8 mouse cellular contexts compared by ENCODE assay signal in genomic region chr1:133434018-133434755, GRCm38 (mm10). TPM values are rescaled to one million over a fixed set of nuclear protein-coding genes. Genes with fewer than 3 reads are reported as not detected.
DNase-seq lines count a peak whose midpoint lies in the region; ATAC-seq and TF ChIP-seq lines count a peak whose summit lies in the region.

No protein-coding gene starts in this region.

- peaks cover 13% of the 10 kb centered on the region for H3K9me3 ChIP-seq in E14TG2a.4 (ENCODE audit: low read length)
- H3K9me3 ChIP-seq in limb, embryonic 12.5 days, result peaks cover 14% of the 10 kb centered on the region
- peaks cover 11% of the 10 kb centered on the region for H3K9me3 ChIP-seq in neural tube, embryonic 12.5 days

- no peak for TF ChIP-seq POLR2A in kidney, adult 2 months (IDR thresholded peaks at IDR 0.05; ENCODE audit: low read depth, low read length)

- peak overlapping the region; percentile 58 for H3K4me3 ChIP-seq in E14TG2a.4 (replicated peaks; ENCODE audit: low read length)
- peak overlapping the region; percentile 36 for H3K4me3 ChIP-seq in kidney, adult 2 months (ENCODE audit: insufficient read depth, low read depth, low read length)
- peak overlapping the region; percentile 23 for H3K4me3 ChIP-seq in limb, embryonic 12.5 days (replicated peaks)
- no peak overlapping the region for H3K4me3 ChIP-seq in neural tube, embryonic 12.5 days

- no peaks in the 10 kb centered on the region for H3K36me3 ChIP-seq in E14TG2a.4 (ENCODE audit: insufficient read depth, low read length)
- H3K36me3 ChIP-seq in kidney, adult 2 months (ENCODE audit: control insufficient read depth, insufficient read depth, low read length), result no peaks in the 10 kb centered on the region
- no peaks in the 10 kb centered on the region for H3K36me3 ChIP-seq in limb, embryonic 12.5 days
- H3K36me3 ChIP-seq in neural tube, embryonic 12.5 days, result no peaks in the 10 kb centered on the region

- no peaks in the 10 kb centered on the region for H3K27me3 ChIP-seq in E14TG2a.4 (ENCODE audit: insufficient read depth, low read length)
- H3K27me3 ChIP-seq in kidney, adult 2 months (replicated peaks; ENCODE audit: control insufficient read depth, insufficient read depth, low read length), result no peaks in the 10 kb centered on the region
- no peaks in the 10 kb centered on the region for H3K27me3 ChIP-seq in limb, embryonic 12.5 days
- no peaks in the 10 kb centered on the region for H3K27me3 ChIP-seq in neural tube, embryonic 12.5 days (replicated peaks)

- TF ChIP-seq CTCF in E14TG2a.4 (conservative IDR thresholded peaks at IDR 0.05; ENCODE audit: low read length), result no peak
- no peak for TF ChIP-seq CTCF in kidney, adult 2 months (conservative IDR thresholded peaks at IDR 0.05; ENCODE audit: insufficient read depth, insufficient read length, low read depth, low read length)

- peaks cover 72% of the 10 kb centered on the region for H3K4me1 ChIP-seq in E14TG2a.4 (replicated peaks; ENCODE audit: low read depth, low read length)
- H3K4me1 ChIP-seq in kidney, adult 2 months (ENCODE audit: control insufficient read depth, insufficient read depth, low read length), result no peaks in the 10 kb centered on the region
- H3K4me1 ChIP-seq in limb, embryonic 12.5 days (replicated peaks), result peaks cover 14% of the 10 kb centered on the region
- H3K4me1 ChIP-seq in neural tube, embryonic 12.5 days, result peaks cover 29% of the 10 kb centered on the region

- 21% methylated on average over 12 of the region's 12 CpGs for WGBS in kidney, adult 2 months
- WGBS in limb, embryonic 12.5 days, result 10% methylated on average over 12 of the region's 12 CpGs
- 5% methylated on average over 10 of the region's 12 CpGs for WGBS in neural tube, embryonic 12.5 days

- H3K9ac ChIP-seq in limb, embryonic 12.5 days (replicated peaks), result peak overlapping the region; percentile 38
- peak overlapping the region; percentile 13; the same call in 1 of the 2 replicates for H3K9ac ChIP-seq in neural tube, embryonic 12.5 days

- peak; percentile 77; the same call in 1 of the 2 replicates for ATAC-seq in limb, embryonic 12.5 days (ENCODE audit: insufficient number of reproducible peaks, insufficient read depth, low FRiP score, low TSS enrichment, low read depth)
- ATAC-seq in neural tube, embryonic 12.5 days (ENCODE audit: low FRiP score, low read depth), result peak; percentile 87

- intact Hi-C loops in gastrocnemius, postnatal 14 days (cut with DNase I; ENCODE audit: low total_unique reads), result no loop called here

- H3K4me2 ChIP-seq in limb, embryonic 12.5 days, result peak overlapping the region; percentile 54
- peak overlapping the region; percentile 52 for H3K4me2 ChIP-seq in neural tube, embryonic 12.5 days (replicated peaks)

- no peak overlapping the region for H3K27ac ChIP-seq in kidney, adult 2 months (ENCODE audit: insufficient read depth, low read depth, low read length)
- no peak overlapping the region for H3K27ac ChIP-seq in limb, embryonic 12.5 days
- H3K27ac ChIP-seq in neural tube, embryonic 12.5 days, result peak overlapping the region; percentile 26

- peak; percentile 39 for DNase-seq in adrenal gland, postnatal 25 days
- peak; percentile 51 for DNase-seq in gastrocnemius, postnatal 14 days
- peak; percentile 42 for DNase-seq in kidney, adult 2 months
- no peak for DNase-seq in adipocyte (ENCODE audit: low spot score)
- DNase-seq in urinary bladder, postnatal 25 days (ENCODE audit: low spot score), result no peak

RNA-seq across cellular contexts. Expression of gene Sox13, which starts 10.0 kb away (rescaled TPM):
- 20.0 and 21.3 TPM in 2 replicates for total RNA-seq in adrenal gland, postnatal 25 days (2021)
- 10 to 100 TPM in 1 of 2 experiments, 1 to 10 TPM in 1; 9.7 to 10.9 TPM for total RNA-seq in gastrocnemius, postnatal 14 days (2021)
- polyA plus RNA-seq in kidney, adult 2 months (2012; rRNA removed), result 46.7 and 51.2 TPM in 2 replicates
- polyA plus RNA-seq in limb, embryonic 12.5 days (2016; fragmentation: Nextera tagmentation; extraction: Ambion mirVana), result 5.6 and 8.0 TPM in 2 replicates
- 14.2 and 14.8 TPM in 2 replicates for polyA plus RNA-seq in neural tube, embryonic 12.5 days (2016; fragmentation: Nextera tagmentation; extraction: Ambion mirVana)

Comparison
In these comparisons a context has a peak if more than half of its experiments do, and no peak if none do; other contexts are left out.
1. DNase-seq: peak in adrenal gland, postnatal 25 days (single experiment), gastrocnemius, postnatal 14 days (single experiment) and kidney, adult 2 months (single experiment); none in adipocyte (single experiment) and urinary bladder, postnatal 25 days (single experiment).